Mouse (Mus musculus): ENCODE measurements around the gene Zfp580. TPM values are rescaled to one million over a fixed set of nuclear protein-coding genes. Genes with fewer than 3 reads are reported as not detected.

The Zfp580 gene
- polyA plus RNA-seq, 1 experiment from 2014 or later = 67.2 TPM

DNA sequence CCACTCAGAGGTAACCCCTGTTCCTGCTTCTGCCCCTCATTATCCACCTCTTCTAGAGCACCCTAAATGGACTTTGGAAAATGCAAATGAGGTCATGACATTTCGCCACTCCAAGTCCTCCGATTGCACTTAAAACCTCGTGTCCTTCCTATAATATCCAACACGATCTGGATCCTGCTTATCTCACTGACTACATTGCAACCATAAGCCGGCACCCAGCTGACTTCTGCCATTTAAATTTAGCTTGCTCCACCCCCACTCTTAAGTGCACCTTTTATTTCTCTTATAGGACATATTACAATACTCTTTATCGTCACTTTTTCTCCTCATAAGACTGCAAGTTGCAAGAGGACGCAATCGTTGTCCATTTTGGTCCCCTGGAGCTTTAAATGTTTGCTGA is 13.9 kb upstream of the Zfp580 start:
- Histone ChIP-seq H3K27me3 (no peaks in the 10 kb centered on the region), H3K9ac (peak overlapping the region; percentile 77), H3K4me1 (replicated peaks) (peaks cover 22% of the 10 kb centered on the region), H3K9me3 (no peaks in the 10 kb centered on the region), H3K36me3 (peaks cover 42% of the 10 kb centered on the region), H3K4me2 (peak overlapping the region; percentile 60), H3K27ac (peak overlapping the region; percentile 98), H3K4me3 (peak overlapping the region; percentile 61)
- no peak for ATAC-seq (ENCODE audit: low FRiP score)
- WGBS = 85% methylated on average over 8 of the region's 8 CpGs

GRCm38 (mm10) chr7:5038109-5038732 is 13.1 kb upstream of the Zfp580 start, which contains the start of gene Zfp784:
TSS of gene Zfp784 (minus strand) at chr7:5038446.
- peak; percentile 96 for ATAC-seq (ENCODE audit: low FRiP score)
- H3K9me3 ChIP-seq = no peaks in the 10 kb centered on the region
- no peaks in the 10 kb centered on the region for H3K27me3 ChIP-seq
- peak within 1 kb of the TSS; percentile 61 for H3K4me3 ChIP-seq
- H3K9ac ChIP-seq = peak within 1 kb of the TSS; percentile 77
- peak within 1 kb of the TSS; percentile 98 for H3K27ac ChIP-seq
- H3K36me3 ChIP-seq = peaks cover 34% of the 10 kb centered on the region
- under 1% methylated on average over 48 of the region's 48 CpGs for WGBS
- H3K4me1 ChIP-seq (replicated peaks) = peaks cover 22% of the 10 kb centered on the region
- H3K4me2 ChIP-seq = peak within 1 kb of the TSS; percentile 60

DNA sequence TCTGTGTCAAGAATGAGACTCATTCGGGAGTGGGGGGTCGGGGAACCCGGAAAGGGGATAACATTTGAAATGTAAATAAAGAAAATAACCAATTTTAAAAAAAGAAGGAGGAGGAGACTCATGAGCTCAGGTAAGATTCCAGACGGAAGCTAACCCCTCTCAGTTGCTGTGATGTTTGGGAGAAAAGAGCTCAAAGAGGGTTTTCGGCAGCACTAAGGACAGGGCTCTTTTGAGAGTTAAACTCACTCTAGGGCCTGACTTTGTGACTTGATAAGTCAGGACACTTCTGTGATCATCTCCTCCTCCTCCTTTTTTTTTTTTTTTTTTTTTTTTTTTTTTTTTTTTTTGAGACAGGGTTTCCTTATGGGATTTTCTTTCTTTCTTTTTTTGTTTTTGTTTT is 12.4 kb upstream of the Zfp580 start:
- peaks cover 27% of the 10 kb centered on the region for H3K36me3 ChIP-seq
- H3K4me2 ChIP-seq = peak overlapping the region; percentile 60
- peak overlapping the region; percentile 98 for H3K27ac ChIP-seq
- WGBS = 40% methylated on average over 5 of the region's 5 CpGs
- H3K4me1 ChIP-seq (replicated peaks) = peaks cover 22% of the 10 kb centered on the region
- peak overlapping the region; percentile 77; the same call in 1 of the 2 replicates for H3K9ac ChIP-seq
- ATAC-seq (ENCODE audit: low FRiP score) = no peak
- H3K27me3 ChIP-seq = no peaks in the 10 kb centered on the region
- H3K9me3 ChIP-seq = no peaks in the 10 kb centered on the region
- H3K4me3 ChIP-seq = peak overlapping the region; percentile 61

- ATAC-seq (ENCODE audit: low FRiP score) = no peak
- 91% methylated on average over 2 of the region's 2 CpGs for WGBS
- Histone ChIP-seq H3K36me3 (no peaks in the 10 kb centered on the region), H3K9me3 (no peaks in the 10 kb centered on the region), H3K9ac (no peak overlapping the region), H3K4me3 (no peak overlapping the region), H3K4me1 (replicated peaks) (peaks cover under 1% of the 10 kb centered on the region; the same call in 1 of the 2 replicates), H3K27ac (no peak overlapping the region), H3K4me2 (no peak overlapping the region), H3K27me3 (0 out of 2 replicates have a peak, but pooled peaks cover 3% of the 10 kb centered on the region)
Measured at GRCm38 (mm10) chr7:5044981-5045380, 6.4 kb upstream of the Zfp580 start.

GRCm38 (mm10) chr7:5046112-5046511 is 5.2 kb upstream of the Zfp580 start:
- Histone ChIP-seq H3K9me3 (no peaks in the 10 kb centered on the region), H3K27ac (no peak overlapping the region), H3K4me1 (replicated peaks) (peaks cover 9% of the 10 kb centered on the region), H3K36me3 (no peaks in the 10 kb centered on the region), H3K4me3 (no peak overlapping the region), H3K9ac (no peak overlapping the region; the same call in 1 of the 2 replicates), H3K27me3 (0 out of 2 replicates have a peak, but pooled peaks cover 3% of the 10 kb centered on the region), H3K4me2 (no peak overlapping the region)
- ATAC-seq (ENCODE audit: low FRiP score) = no peak
- 76% methylated on average over 2 of the region's 2 CpGs for WGBS

GRCm38 (mm10) chr7:5047313-5047712 is 4.0 kb upstream of the Zfp580 start:
- Histone ChIP-seq H3K9ac (no peak overlapping the region), H3K27me3 (peaks cover 3% of the 10 kb centered on the region; the same call in 1 of the 2 replicates), H3K4me2 (no peak overlapping the region), H3K27ac (no peak overlapping the region), H3K36me3 (no peaks in the 10 kb centered on the region), H3K9me3 (no peaks in the 10 kb centered on the region), H3K4me3 (no peak overlapping the region), H3K4me1 (replicated peaks) (peaks cover 12% of the 10 kb centered on the region)
- no peak for ATAC-seq (ENCODE audit: low FRiP score)
- 30% methylated on average over 2 of the region's 2 CpGs for WGBS

DNA sequence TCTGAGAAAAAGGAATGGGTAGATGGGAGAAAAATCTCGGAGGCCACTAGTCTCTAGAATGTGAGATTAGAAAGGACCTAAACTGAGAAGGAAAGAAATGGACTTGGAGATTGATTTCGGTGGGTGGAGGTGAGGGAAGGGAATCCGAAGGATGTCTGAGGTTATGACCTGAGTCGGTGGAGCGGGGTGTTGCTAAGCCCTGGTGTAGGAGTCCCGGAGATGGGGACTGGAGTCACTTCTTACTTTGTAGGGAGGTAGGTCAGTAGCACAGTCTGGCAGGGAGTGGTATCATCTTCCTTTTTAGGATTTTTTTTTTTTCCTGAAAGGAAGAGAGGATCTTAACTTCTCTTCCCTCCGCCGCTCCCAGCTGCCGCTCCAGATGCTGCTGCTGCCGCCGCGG is 1.1 kb downstream of the Zfp580 start:
- Histone ChIP-seq H3K9ac (peak overlapping the region; percentile 85), H3K4me1 (replicated peaks) (peaks cover 55% of the 10 kb centered on the region), H3K4me2 (peak overlapping the region; percentile 83), H3K4me3 (peak overlapping the region; percentile 79), H3K27me3 (peaks cover 55% of the 10 kb centered on the region), H3K9me3 (no peaks in the 10 kb centered on the region), H3K36me3 (no peaks in the 10 kb centered on the region), H3K27ac (0 out of 2 replicates have a peak overlapping the region, but pooled peaks have one; percentile 92)
- no peak for ATAC-seq (ENCODE audit: low FRiP score)
- WGBS = 3% methylated on average over 12 of the region's 12 CpGs

DNA sequence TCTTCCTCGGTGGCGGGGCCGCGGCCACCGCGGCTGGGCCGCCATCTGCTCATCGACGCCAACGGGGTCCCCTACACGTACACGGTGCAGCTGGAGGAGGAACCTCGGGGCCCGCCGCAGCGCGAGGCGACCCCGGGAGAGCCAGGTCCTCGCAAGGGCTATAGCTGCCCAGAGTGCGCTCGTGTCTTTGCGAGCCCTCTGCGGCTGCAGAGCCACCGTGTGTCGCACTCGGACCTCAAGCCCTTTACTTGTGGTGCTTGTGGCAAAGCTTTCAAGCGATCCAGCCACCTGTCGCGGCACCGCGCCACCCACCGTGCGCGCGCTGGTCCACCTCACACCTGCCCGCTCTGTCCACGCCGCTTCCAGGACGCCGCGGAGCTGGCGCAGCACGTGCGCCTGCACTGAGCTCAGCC is 1.6 kb downstream of the Zfp580 start:
- H3K27me3 ChIP-seq = peaks cover 60% of the 10 kb centered on the region
- H3K9me3 ChIP-seq = no peaks in the 10 kb centered on the region
- H3K27ac ChIP-seq = no peak overlapping the region
- H3K4me1 ChIP-seq (replicated peaks) = peaks cover 60% of the 10 kb centered on the region
- peak overlapping the region; percentile 79 for H3K4me3 ChIP-seq
- no peak for ATAC-seq (ENCODE audit: low FRiP score)
- H3K4me2 ChIP-seq = peak overlapping the region; percentile 83
- 3% methylated on average over 45 of the region's 45 CpGs for WGBS
- no peaks in the 10 kb centered on the region for H3K36me3 ChIP-seq
- H3K9ac ChIP-seq = peak overlapping the region; percentile 85

GRCm38 (mm10) chr7:5053456-5054179 is 2.3 kb downstream of the Zfp580 start:
- Histone ChIP-seq H3K27ac (no peak overlapping the region), H3K9ac (peak overlapping the region; percentile 85), H3K27me3 (peaks cover 67% of the 10 kb centered on the region), H3K36me3 (no peaks in the 10 kb centered on the region), H3K4me1 (replicated peaks) (peaks cover 61% of the 10 kb centered on the region), H3K4me2 (peak overlapping the region; percentile 83), H3K9me3 (no peaks in the 10 kb centered on the region), H3K4me3 (peak overlapping the region; percentile 79)
- ATAC-seq (ENCODE audit: low FRiP score) = no peak
- WGBS = 9% methylated on average over 32 of the region's 32 CpGs

DNA sequence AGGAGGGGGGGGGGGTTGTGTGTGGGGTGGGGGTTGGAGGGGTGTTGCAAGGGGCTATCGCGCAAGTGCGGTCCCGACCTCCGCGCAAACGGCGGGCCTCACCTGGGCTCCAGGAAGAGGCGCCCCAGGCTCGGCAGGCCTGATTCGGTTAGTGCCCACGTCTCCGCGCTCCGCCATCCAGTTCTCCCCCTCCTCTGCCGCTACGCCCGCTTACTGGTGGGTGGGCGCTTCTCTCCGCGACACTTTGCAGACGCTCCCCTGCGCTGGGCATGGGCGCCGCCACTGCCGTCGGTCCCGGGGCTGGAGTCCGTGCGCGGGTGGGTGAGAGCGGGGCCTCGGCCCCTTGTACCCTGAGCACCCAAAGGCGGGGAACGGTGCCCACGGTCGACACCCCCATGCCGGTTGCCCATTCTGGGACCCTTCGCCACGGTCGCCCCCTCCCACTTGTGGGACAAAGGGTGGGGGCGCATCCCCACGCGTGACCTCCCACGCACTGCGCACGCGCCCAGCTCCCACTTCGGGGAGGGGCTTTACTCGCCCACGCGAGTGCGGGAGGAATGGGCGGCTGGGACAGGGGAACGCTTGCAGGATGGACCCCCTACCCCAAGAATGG is 5.4 kb downstream of the Zfp580 start:
- peak; percentile 6; the same call in 1 of the 2 replicates for ATAC-seq (ENCODE audit: low FRiP score)
- Histone ChIP-seq H3K4me3 (peak overlapping the region; percentile 57), H3K36me3 (no peaks in the 10 kb centered on the region), H3K9me3 (no peaks in the 10 kb centered on the region), H3K27me3 (peaks cover 68% of the 10 kb centered on the region), H3K27ac (peak overlapping the region; percentile 80), H3K4me1 (replicated peaks) (peaks cover 71% of the 10 kb centered on the region), H3K9ac (peak overlapping the region; percentile 83), H3K4me2 (peak overlapping the region; percentile 70)
- 3% methylated on average over 54 of the region's 55 CpGs for WGBS

GRCm38 (mm10) chr7:5057381-5057780 is 6.0 kb downstream of the Zfp580 start:
- H3K27me3 ChIP-seq = peaks cover 67% of the 10 kb centered on the region
- H3K27ac ChIP-seq = peak overlapping the region; percentile 80
- ATAC-seq (ENCODE audit: low FRiP score) = no peak
- H3K4me1 ChIP-seq (replicated peaks) = peaks cover 66% of the 10 kb centered on the region
- H3K9ac ChIP-seq = peak overlapping the region; percentile 83
- H3K4me3 ChIP-seq = peak overlapping the region; percentile 57
- 36% methylated on average over 8 of the region's 8 CpGs for WGBS
- H3K36me3 ChIP-seq = no peaks in the 10 kb centered on the region
- peak overlapping the region; percentile 70 for H3K4me2 ChIP-seq
- H3K9me3 ChIP-seq = no peaks in the 10 kb centered on the region

GRCm38 (mm10) chr7:5057804-5058203 is 6.5 kb downstream of the Zfp580 start:
- Histone ChIP-seq H3K36me3 (no peaks in the 10 kb centered on the region), H3K9me3 (no peaks in the 10 kb centered on the region), H3K27ac (no peak overlapping the region), H3K4me3 (peak overlapping the region; percentile 57), H3K9ac (peak overlapping the region; percentile 83), H3K4me1 (replicated peaks) (peaks cover 62% of the 10 kb centered on the region), H3K27me3 (peaks cover 62% of the 10 kb centered on the region), H3K4me2 (peak overlapping the region; percentile 70)
- WGBS = 28% methylated on average over 11 of the region's 11 CpGs
- ATAC-seq (ENCODE audit: low FRiP score) = no peak
